Mouse (Mus musculus): Measurements from ENCODE around the gene Pes1. TPM values are rescaled to one million over a fixed set of nuclear protein-coding genes. Genes with fewer than 3 reads are reported as not detected.

Pes1 gene
- polyA plus RNA-seq (2015; fragmentation: Nextera tagmentation; extraction: Ambion mirVana), result 41.8 and 42.6 TPM in 2 replicates

DNA sequence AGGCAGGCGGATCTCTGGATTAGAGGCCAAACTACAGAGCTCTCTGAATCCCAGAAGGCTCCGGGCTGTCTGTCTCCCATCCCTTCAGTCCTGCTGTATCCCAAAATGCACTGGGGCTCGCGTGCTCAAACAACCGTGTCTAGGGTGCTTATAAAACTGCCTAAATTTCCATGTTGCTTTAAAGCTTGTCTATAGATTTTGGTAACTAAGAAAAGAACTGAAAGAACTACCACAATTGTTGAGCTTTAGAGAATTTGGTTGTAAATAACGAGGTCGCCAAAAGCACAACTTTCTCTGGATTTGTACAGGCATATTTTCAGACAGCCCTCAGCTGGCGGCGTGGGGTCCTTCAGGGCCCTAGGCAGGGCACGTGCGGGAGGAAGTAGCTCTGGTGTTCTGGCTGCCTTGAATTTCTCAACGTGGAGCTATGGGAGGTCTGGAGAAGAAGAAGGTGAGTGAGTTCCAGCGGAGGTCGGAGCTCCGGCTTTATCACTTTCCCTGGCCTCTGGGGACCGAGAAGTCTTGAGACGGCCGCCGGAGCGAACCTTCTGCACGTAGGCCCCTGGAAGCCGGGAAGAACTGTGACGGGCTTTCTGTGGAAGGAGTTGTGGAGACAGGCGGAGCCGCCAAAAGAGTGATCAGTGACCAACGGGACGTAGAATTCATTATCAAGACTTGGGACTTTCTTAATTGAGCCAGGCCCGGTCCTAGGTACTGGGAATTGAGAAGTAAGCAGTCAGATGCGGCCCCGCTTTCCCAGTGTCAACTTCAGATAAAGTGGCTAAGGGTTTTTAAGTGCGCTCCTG is at the start of gene Pes1:
Gene Pes1, plus strand, starts transcription at position 366 of the 806 bp plus-strand sequence.
- ATAC-seq (ENCODE audit: low FRiP score, low TSS enrichment) (peak; percentile 90), DNase-seq (ENCODE audit: low spot score) (peak; percentile 78)
- 1% methylated on average over 31 of the region's 31 CpGs for WGBS
- peak within 1 kb of the TSS; percentile 80 for H3K9ac ChIP-seq (ENCODE audit: low read length)
- no peaks in the 10 kb centered on the region for H3K9me3 ChIP-seq (ENCODE audit: control insufficient read depth, low read length)
- 0 out of 2 replicates have a peak, but pooled peaks cover 2% of the 10 kb centered on the region for H3K4me1 ChIP-seq (replicated peaks; ENCODE audit: control insufficient read depth, insufficient read depth)
- H3K4me2 ChIP-seq (replicated peaks; ENCODE audit: low read depth), result peak within 1 kb of the TSS; percentile 52
- no peaks in the 10 kb centered on the region for H3K27me3 ChIP-seq (ENCODE audit: control insufficient read depth, insufficient read depth, low read length)
- 0 out of 2 replicates have a peak, but pooled peaks cover 4% of the 10 kb centered on the region for H3K36me3 ChIP-seq (ENCODE audit: control insufficient read depth, insufficient read depth, low read length)
- peak within 1 kb of the TSS; percentile 79 for H3K27ac ChIP-seq (replicated peaks)
- TF ChIP-seq CTCF (IDR thresholded peaks at IDR 0.05; ENCODE audit: low read depth) (0 out of 2 replicates have a peak, but pooled peaks have one; percentile 10), EP300 (optimal IDR thresholded peaks at IDR 0.05) (peak; percentile 97)
- peak within 1 kb of the TSS; percentile 57 for H3K4me3 ChIP-seq (ENCODE audit: low read depth, low read length)

- under 1% methylated on average over 28 of the region's 28 CpGs for WGBS
- peak; percentile 87 for DNase-seq (ENCODE audit: low spot score)
- peak within 1 kb of the TSS; percentile 88 for H3K4me2 ChIP-seq (replicated peaks; ENCODE audit: low read depth)
Measured at GRCm38 (mm10) chr11:3914109-3914840, 49.5 kb upstream of the Pes1 start, which contains the start of gene Slc35e4. TSS of gene Slc35e4 (minus strand) at chr11:3914664.

GRCm38 (mm10) chr11:3918738-3919137 is 45.0 kb upstream of the Pes1 start:
- Histone ChIP-seq H3K36me3 (ENCODE audit: control insufficient read depth, insufficient read depth, low read length) (0 out of 2 replicates have a peak, but pooled peaks cover 2% of the 10 kb centered on the region), H3K9ac (ENCODE audit: low read length) (no peak overlapping the region), H3K4me3 (ENCODE audit: low read depth, low read length) (no peak overlapping the region), H3K4me1 (replicated peaks; ENCODE audit: control insufficient read depth, insufficient read depth) (peaks cover 5% of the 10 kb centered on the region; the same call in 1 of the 2 replicates), H3K27me3 (ENCODE audit: control insufficient read depth, insufficient read depth, low read length) (no peaks in the 10 kb centered on the region), H3K9me3 (ENCODE audit: control insufficient read depth, low read length) (no peaks in the 10 kb centered on the region), H3K4me2 (replicated peaks; ENCODE audit: low read depth) (no peak overlapping the region), H3K27ac (replicated peaks) (no peak overlapping the region)
- 59% methylated on average over 1 of the region's 1 CpGs for WGBS
- DNase-seq (ENCODE audit: low spot score), result no peak
- peak; percentile 72 for TF ChIP-seq CTCF (IDR thresholded peaks at IDR 0.05; ENCODE audit: low read depth)
- no peak for TF ChIP-seq EP300 (optimal IDR thresholded peaks at IDR 0.05)
- no peak for ATAC-seq (ENCODE audit: low FRiP score, low TSS enrichment)

More at GRCm38 (mm10) chr11:3914109-3914840, 49.5 kb upstream of the Pes1 start, which contains the start of gene Slc35e4:
- peak; percentile 77 for ATAC-seq (ENCODE audit: low FRiP score, low TSS enrichment)
- 0 out of 2 replicates have a peak, but pooled peaks cover 2% of the 10 kb centered on the region for H3K36me3 ChIP-seq (ENCODE audit: control insufficient read depth, insufficient read depth, low read length)
- no peaks in the 10 kb centered on the region for H3K27me3 ChIP-seq (ENCODE audit: control insufficient read depth, insufficient read depth, low read length)
- H3K4me1 ChIP-seq (replicated peaks; ENCODE audit: control insufficient read depth, insufficient read depth), result peaks cover 11% of the 10 kb centered on the region
- peak; percentile 93 for TF ChIP-seq CTCF (IDR thresholded peaks at IDR 0.05; ENCODE audit: low read depth)
- TF ChIP-seq EP300 (optimal IDR thresholded peaks at IDR 0.05), result no peak
- H3K9ac ChIP-seq (ENCODE audit: low read length), result peak within 1 kb of the TSS; percentile 67
- peak within 1 kb of the TSS; percentile 58 for H3K4me3 ChIP-seq (ENCODE audit: low read depth, low read length)
- peak within 1 kb of the TSS; percentile 82 for H3K27ac ChIP-seq (replicated peaks)
- H3K9me3 ChIP-seq (ENCODE audit: control insufficient read depth, low read length), result no peaks in the 10 kb centered on the region

DNA sequence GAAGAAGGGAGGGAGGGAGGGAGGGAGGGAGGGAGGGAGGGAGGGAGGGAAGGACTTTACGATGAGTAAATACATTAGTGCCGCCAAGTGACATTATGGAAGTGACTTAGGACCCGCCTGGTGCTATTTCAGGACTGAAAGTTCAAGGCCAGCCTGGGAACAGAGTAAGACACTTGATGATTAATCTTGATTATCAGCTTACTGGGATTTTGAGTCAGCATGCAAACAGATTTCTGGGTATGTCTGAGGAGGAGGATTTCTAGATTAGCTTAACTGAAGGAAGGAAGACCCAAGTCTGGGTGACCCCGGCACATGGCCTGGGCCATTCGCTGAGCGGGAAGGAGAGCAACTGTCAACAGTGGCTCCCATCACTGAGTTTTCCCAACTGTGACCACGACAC is 43.3 kb upstream of the Pes1 start:
- Histone ChIP-seq H3K9ac (ENCODE audit: low read length) (no peak overlapping the region), H3K9me3 (ENCODE audit: control insufficient read depth, low read length) (no peaks in the 10 kb centered on the region), H3K27me3 (ENCODE audit: control insufficient read depth, insufficient read depth, low read length) (no peaks in the 10 kb centered on the region), H3K36me3 (ENCODE audit: control insufficient read depth, insufficient read depth, low read length) (0 out of 2 replicates have a peak, but pooled peaks cover 2% of the 10 kb centered on the region), H3K4me1 (replicated peaks; ENCODE audit: control insufficient read depth, insufficient read depth) (no peaks in the 10 kb centered on the region), H3K4me3 (ENCODE audit: low read depth, low read length) (no peak overlapping the region), H3K27ac (replicated peaks) (no peak overlapping the region), H3K4me2 (replicated peaks; ENCODE audit: low read depth) (no peak overlapping the region)
- TF ChIP-seq EP300 (optimal IDR thresholded peaks at IDR 0.05), result no peak
- no peak for TF ChIP-seq CTCF (IDR thresholded peaks at IDR 0.05; ENCODE audit: low read depth)
- DNase-seq (ENCODE audit: low spot score), result no peak
- WGBS, result 86% methylated on average over 7 of the region's 7 CpGs
- ATAC-seq (ENCODE audit: low FRiP score, low TSS enrichment), result no peak

GRCm38 (mm10) chr11:3921281-3921850 is 42.4 kb upstream of the Pes1 start:
- H3K4me1 ChIP-seq (replicated peaks; ENCODE audit: control insufficient read depth, insufficient read depth), result no peaks in the 10 kb centered on the region
- TF ChIP-seq CTCF (IDR thresholded peaks at IDR 0.05; ENCODE audit: low read depth) (peak; percentile 83), EP300 (optimal IDR thresholded peaks at IDR 0.05) (no peak)
- no peak overlapping the region for H3K9ac ChIP-seq (ENCODE audit: low read length)
- ATAC-seq (ENCODE audit: low FRiP score, low TSS enrichment), result no peak
- no peaks in the 10 kb centered on the region for H3K27me3 ChIP-seq (ENCODE audit: control insufficient read depth, insufficient read depth, low read length)
- no peak overlapping the region for H3K4me3 ChIP-seq (ENCODE audit: low read depth, low read length)
- no peak overlapping the region for H3K27ac ChIP-seq (replicated peaks)
- peak; percentile 55 for DNase-seq (ENCODE audit: low spot score)
- 33% methylated on average over 8 of the region's 8 CpGs for WGBS
- no peaks in the 10 kb centered on the region for H3K9me3 ChIP-seq (ENCODE audit: control insufficient read depth, low read length)
- H3K4me2 ChIP-seq (replicated peaks; ENCODE audit: low read depth), result no peak overlapping the region
- peaks cover 6% of the 10 kb centered on the region; the same call in 1 of the 2 replicates for H3K36me3 ChIP-seq (ENCODE audit: control insufficient read depth, insufficient read depth, low read length)
